Mouse (Mus musculus) gastrocnemius, adult 2 months (tissue): ENCODE measurements at regions not wholly inside any gene's neighbourhood (a gene's known extent, or its start where the extent isn't known, plus 50 kb on each side); places are given as distances from the start of the nearest gene placed in this dataset.

Experiments used
- DNase-seq: peaks from one replicate; pipeline ENCODE4 v3.0.0; 2022
- H3K27ac ChIP-seq: fragments of 200-600 bp; 2 replicates; pipeline ENCODE4 v1.8.1; 2022; ENCODE audit warnings: mild to moderate bottlenecking
- H3K4me3 ChIP-seq: fragments of 200-600 bp; 2 replicates; pipeline ENCODE4 v1.8.1; 2022; ENCODE audit warnings: mild to moderate bottlenecking, moderate library complexity
- CTCF ChIP-seq: fragments of 200-600 bp; IDR thresholded peaks from 2 replicates; pipeline ENCODE4 v1.8.1; 2022; ENCODE audit warnings: antibody characterized with exemption, mild to moderate bottlenecking, moderate library complexity
- intact Hi-C: fragments of 180-260 bp; cut with DNase I; formaldehyde crosslinking; loops from one replicate; pipeline ENCODE4 v1.15.1; 2025

GRCm38 (mm10) chr14:98404026-98404425, 234.5 kb upstream of the Dach1 start:
- H3K27ac ChIP-seq, result no peak overlapping the region
- no peak for DNase-seq
- no peak overlapping the region for H3K4me3 ChIP-seq
- no peak for TF ChIP-seq CTCF
- intact Hi-C loops, result no loop called here

- no peak for DNase-seq
- no peak overlapping the region for H3K27ac ChIP-seq
- no peak for TF ChIP-seq CTCF
- H3K4me3 ChIP-seq, result no peak overlapping the region
- intact Hi-C loops, result no loop called here
These were observed 218.3 kb upstream of the Dach1 start for GRCm38 (mm10) chr14:98387871-98388270.
